Mouse (Mus musculus) thymus, postnatal 4 days (tissue): ENCODE results near the gene Arf1.
"Not testable (repeated sequence)": the region's sequence is repeated elsewhere in the genome, so short reads cannot be mapped to it uniquely, and the experiment has no call there.

Experiments used
- DNase-seq: peaks from one replicate; pipeline ENCODE4 v3.0.0; 2021

Gene Arf1

DNA sequence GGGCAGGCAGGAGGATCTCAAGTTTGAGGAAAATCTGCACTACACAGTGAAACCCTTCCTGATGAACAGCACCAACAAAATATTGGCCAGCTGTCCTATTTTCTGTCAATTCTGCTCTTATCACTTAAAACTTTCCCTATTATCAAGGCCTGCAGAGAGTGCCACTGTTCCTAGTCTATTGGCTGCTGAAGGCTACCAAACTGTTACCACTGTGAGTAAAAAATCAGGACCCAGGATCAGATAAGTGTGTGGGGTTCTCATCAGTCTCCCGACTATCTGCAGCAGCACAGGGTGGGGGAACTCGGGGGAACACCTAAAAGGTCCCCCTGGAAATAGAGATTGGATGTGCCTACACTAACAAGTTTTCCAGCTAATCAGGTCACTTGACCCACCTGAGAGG, 2.9 kb downstream of the Arf1 start:
- no peak for DNase-seq

DNA sequence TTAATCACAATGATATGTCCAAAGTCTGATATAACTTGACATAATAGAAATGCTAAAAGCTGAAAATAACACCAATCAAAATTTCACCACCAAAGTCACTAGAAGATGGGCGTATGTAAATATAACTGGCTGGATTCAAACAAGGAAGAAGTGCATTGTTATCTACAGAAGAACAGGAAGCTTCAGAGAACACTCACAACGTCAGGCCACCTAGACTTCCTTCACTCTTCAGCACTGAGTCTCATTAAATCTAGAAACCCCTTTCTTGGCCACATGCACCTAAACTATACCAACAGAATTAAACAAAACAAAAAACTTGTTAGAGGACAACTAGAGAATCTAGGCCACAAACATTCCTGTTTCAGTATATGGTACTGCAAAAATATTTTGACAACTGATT, 3.6 kb downstream of the Arf1 start:
- no peak for DNase-seq

DNA sequence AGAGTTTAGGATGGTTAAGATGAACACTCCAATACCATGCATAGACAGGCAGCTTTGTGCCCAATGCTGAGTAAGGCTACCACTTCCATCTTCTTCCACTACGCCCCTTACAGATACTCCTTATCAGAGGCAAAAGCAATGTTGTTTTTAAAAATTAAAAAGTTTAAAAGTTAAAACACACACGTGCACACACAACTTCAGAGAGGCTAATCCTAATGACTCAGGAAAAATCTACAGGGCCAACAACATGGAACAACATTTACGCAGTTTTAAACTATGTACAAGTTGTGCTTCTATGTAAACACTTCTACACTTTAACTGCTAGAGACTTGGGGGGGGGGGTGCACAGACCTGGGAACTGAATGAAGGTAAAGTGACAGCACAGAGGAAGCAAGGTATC, 4.0 kb downstream of the Arf1 start:
- DNase-seq = no peak

DNA sequence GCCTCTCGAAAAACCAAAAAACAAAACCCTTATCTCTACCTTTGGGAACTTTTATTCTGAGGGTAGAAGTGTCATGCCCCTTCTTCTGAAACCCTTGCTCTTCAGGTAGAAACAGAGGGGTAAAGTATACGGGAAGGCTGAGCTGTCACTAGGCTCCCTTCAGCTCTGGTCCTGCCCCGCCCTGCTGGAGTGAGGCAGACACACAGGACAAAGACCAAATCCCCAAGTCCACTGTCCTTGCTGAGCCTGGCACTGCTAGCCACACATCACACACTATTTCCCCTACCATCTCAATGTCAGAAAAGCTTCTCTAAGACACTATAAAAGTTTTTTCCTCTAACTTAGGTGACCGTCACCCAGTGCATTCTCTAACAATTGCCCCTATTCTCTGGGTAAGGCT, 5.8 kb downstream of the Arf1 start:
- DNase-seq = no peak

DNA sequence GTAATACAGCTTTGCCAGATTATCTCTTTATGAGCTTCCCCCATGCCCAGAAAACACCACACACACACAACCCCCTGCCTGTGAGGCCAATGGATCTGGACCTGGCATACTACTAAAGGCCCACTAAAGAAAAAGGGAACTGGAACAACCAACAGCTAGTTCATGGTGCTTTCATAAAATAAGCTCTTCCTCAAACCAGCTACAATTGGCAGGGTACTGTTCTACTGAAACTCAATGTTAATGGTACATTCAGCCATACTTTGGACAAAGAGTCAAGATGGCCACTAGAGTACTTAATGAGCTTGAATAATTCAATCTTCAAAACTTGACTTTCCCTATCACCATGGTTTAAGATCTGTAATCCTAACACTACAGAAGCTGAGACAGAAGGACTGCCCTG, 6.5 kb downstream of the Arf1 start:
- DNase-seq = no peak

DNA sequence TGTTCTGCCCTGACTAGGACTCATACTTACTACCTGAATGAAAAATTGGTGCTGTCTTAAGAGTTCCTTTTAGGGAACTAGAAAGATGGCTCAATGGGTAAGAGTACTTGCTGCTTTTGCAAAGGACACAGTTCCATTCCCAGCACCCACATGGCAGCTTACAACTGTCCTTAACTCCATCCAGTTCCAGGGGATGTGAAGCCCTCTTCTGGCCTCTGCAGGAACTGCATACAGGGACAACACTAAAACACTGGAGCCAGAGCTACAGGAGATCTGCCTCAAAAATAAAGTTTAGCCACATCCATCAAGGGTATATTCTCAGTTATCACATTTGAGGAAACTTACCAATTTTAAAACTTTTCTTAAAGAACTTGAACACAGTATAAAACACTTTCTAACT, 9.0 kb downstream of the Arf1 start:
- DNase-seq = peak; percentile 76

DNA sequence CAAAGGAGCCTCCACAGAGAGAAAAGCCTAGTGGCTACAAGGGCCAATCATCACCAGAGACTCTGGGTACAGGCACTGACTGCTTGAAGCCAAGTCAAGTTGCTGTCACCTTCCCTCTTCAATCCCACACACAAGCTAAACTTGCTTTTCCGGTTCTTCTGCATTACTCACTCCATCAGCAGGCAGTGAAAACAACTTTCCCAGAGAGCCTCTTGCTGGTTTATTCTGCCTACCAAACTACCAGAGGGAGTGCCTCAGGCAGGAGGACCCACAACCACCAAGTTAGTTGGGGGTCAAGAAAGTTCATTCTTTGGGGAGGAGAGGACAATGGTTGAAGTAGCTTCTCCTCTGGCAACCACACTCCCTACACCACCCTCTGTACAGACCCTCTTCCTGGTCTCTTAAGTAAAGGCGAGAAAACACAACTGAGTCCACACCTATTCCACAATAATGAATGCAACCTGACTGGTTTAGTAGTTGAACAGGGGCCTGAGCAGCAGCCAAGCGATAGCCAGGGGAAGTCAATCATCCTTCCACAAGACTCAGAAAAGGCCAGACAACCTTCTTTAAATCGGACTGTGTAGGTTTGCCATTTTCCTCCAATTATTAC, 9.6 kb downstream of the Arf1 start:
- no peak for DNase-seq

DNA sequence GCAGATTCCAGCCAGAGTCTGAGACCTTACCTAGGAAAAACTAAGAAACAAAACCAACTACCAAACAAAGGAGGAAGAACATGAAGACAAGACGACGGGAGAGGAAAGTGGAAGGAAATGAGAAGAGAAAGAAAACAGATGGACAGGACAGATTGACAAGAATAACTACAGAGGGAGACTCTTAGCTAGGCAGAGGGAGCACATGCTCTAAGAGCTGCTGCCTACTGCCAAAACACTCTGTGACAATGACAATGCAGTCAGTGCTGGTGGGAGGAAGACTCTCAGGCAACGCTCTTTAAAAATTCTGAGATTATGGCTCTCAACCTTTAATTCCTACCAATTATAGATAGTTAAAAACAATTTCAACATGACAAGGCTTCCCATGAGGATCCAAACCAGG, 11.1 kb downstream of the Arf1 start:
- DNase-seq = no peak

DNA sequence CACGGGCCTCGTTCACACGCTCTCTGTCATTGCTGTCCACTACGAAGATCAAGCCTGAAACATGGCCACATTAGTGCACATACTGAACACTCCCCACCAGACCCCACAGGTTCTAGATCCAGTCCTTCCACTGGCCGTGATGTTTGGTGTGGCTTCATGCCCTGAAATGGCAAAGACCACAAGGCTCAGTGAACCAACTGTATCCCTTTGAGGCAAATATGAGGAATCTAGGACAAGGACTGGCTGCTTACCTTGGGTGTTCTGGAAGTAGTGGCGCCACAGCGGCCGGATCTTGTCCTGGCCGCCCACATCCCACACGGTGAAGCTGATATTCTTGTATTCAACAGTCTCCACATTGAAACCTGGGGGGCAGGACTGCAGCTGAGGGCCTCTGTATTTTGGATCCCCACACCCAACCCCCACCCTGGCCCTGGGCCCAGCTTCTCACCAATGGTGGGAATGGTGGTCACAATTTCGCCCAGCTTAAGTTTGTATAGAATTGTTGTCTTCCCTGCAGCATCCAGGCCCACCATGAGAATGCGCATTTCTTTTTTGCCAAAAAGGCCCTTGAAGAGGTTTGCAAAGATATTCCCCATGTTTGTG, 15.1 kb downstream of the Arf1 start:
- DNase-seq = no peak

DNA sequence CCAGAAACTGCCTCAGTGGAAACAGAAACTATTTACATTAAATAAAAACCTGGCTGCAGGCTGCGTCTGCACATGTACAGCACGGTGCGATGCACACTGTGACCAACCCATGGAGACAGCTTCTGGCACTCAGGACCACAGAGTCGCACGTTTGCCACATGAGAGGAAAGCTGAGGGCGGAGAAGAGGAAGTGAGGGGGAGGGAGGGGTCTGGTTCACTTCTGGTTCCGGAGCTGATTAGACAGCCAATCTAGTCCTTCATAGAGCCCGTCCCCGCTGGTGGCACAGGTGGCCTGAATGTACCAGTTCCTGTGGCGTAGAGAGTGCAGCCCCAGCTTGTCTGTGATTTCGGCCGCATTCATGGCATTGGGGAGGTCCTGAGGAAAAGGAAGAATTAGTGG, 15.8 kb downstream of the Arf1 start:
- peak; percentile 50 for DNase-seq

DNA sequence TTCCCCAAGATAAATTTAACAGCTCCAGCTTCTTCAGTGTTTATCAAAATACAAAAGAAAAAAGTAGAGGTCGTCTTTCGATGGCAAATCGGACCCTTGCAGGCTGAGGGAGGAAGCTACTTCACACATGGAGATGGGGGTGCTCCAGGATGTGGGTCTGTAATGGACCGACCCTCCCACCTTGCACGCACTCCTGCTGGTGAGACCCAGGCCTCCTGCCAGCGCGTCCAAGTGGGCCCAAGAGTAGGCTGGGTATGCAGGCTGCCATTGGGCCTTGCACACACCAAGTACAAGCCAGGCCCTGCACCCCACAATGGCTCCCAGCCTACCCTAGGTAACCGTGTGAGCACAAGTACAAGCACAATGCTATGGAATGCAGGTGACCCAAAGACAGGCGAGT, 16.5 kb downstream of the Arf1 start:
- not testable (repeated sequence) for DNase-seq

DNA sequence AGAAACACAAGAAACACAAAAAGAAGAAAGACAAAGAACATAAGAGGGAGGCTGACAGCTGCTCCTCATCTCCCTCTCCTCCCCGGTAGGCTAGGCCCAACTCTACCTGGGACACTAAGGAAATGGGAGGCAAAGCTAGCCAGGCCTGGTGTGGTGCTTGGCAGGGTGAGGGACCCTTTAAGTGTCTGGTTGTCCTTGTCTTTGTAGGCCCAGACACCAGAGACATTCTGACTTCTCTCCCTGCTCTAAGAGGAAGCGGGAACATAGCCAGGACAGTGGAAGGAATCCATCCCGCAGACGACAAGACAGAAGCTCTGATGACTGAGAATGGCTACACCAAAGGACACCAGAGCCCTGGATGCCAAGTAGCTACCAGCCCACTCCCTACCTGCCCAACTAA, 18.1 kb downstream of the Arf1 start:
- DNase-seq = no peak

DNA sequence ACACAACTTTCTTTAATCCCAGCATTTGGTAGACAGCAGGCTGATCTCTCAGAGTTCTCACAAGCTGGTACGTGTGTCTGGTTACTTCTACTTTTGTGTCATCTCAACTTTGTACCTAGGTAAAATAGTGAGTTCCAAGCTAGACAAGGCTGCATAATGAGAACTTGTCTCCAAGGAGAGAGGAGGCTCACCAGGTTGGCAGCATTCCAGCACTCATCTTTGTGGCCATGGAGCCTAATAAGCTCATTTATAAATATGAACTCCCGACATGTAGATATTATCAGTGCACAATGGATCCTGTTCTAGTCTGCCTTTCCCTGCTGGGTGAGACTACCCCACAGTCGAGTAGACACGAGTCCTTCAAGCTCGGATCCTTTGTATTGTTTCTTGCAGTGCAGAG, 18.5 kb downstream of the Arf1 start:
- no peak for DNase-seq

DNA sequence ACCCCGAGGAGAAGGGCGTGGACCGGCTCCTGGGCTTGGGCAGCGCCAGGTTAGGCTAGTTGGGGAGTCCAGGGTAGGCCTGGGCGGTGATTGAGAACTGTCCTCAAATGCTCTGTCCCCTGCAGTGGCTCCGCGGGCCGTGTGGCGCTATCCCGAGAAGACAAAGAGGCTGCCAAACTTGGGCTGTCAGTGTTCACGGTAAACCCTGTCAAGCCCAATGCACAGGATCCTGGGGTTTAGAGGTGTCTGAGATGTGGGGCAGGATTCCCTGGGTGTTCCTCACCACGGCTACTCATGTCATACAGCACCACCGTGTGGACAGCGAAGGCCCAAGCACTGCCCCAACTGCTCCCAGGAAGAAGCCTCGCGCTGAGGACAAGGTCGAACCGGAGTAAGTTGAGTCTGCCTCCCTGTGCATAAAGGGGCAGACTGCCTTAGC, 19.0 kb downstream of the Arf1 start:
- peak; percentile 64 for DNase-seq

DNA sequence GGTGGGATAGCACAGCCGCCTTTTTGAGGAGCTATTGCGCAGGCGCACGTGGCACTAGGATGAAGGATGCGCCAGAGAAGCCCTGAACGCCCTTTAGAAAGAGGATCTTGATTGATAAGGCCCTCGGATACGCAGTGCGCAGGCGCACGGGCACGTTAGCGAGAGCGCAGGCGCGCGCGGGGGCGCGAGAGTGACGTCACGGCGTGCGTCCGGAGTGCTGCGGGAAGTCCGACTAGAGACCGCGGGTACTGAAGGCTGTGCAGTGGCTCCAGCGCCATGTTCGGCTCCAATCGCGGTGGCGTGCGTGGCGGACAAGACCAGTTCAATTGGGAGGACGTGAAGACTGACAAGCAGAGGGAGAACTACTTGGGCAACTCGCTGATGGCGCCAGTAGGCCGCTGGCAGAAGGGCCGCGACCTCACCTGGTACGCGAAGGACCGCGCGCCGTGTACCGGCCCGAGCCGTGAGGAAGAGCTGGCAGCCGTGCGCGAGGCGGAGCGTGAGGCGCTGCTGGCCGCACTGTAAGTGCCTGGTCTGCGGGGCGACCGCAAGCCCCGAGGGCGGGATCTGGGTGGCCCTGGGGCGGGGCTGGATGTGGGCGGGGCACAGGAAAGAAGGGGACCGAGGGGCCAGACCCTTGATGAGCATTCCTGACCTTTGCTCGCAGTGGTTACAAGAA, 19.8 kb downstream of the Arf1 start, which contains the start of gene 2310033P09Rik:
Gene 2310033P09Rik (plus strand): TSS at position 169 of the 679 bp plus-strand sequence.
- DNase-seq = peak; percentile 94

DNA sequence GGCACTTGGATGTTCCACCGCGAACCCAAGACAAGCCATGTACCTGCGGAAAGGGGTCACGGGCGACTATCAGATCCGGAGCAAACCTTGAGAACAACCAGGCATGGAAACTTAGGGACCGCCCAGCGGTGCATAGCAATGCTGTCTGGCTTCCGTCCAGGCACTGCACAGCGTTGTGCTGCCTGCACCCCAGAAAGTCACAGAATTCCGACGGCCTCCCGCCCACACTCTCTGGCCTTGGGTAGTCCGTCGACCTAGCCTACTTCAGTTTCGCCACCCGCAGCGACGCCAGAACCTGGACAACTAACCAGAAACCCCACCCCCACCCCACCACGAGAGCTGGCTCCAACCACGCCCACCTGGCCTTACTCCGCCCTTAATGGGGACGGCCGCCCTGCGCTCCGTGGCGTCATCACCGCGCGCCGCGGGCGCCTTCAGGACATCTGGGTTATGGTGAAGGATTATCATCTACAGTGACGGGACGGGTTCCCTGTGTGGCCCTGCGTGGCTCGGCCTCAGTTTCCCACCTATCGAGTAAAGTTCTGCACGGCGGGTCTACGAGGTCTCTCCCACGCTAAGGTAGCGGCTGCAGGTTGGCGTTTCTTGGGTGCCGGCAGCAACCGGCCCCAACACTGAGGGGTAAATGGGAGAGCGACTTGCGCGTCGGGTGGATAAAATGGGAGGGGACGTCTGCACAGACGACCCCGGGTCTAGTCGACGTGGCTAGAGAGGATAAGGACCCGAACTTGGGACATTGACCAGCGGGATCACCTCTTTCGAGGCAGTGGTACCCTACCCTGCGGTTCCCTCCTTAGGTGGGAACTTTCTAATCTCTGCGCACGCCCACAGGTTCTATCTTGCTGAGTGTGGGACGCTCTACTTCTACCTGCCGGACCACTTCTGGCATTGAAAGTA, 25.7 kb downstream of the Arf1 start, which contains the start of gene Mrpl55:
Gene Mrpl55 (plus strand): TSS at position 406 of the 915 bp plus-strand sequence.
- DNase-seq = peak; percentile 98

DNA sequence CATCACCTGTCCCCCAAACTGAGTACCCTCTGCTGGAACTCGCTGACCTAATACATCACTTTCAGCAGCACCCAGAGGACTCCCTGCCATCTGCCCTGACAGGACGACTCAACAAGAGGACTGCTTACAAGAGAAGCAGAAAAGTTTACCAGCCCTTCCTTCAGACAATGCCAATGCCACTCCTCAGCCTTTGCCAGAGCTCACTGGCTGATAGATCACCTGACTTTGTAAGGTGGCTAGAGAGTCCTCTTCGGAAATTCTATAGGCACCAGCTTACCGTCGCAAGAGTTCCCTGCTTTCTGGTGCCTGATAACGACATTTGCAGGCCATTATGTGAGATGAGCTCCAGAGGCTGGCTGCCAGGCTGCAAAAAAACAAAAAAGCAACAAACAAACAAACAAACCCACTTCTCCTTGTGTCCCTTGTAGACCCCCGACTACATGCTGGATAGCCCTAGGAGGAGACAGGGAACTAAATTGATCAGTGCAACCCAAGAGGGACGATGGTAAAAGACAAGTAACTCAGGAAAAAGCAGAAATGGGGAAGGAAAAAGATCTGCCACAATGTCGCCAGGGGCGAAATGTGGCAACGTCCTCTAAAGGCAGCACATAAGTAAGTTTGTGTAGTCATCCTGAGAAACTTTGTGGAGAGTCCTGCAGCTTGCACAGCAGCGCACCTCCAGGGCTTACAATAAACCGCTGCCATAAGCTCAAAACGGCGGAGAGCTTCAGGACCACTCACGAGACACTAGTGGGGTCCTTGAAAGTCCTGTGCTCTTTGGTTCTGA, 26.7 kb downstream of the Arf1 start:
- DNase-seq = no peak

DNA sequence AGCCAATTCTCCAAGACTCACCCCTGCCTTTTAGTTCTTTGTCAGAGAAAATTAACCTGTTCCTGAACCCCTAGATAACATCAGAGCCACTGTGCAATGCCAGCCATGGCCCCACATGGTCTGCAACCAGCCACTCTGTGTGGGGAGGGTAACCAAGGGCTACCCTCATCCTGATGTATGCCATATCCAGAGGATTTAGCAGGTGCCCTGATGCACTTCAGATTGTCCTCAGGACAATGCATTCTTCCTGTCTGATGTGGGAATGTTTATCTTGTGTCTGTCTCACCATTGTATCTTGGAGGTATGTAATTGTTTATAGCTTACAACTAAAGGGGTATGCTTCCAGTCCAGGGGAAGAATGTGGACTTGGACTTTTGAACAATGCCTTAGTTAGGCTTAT, 31.8 kb downstream of the Arf1 start:
- DNase-seq = no peak

DNA sequence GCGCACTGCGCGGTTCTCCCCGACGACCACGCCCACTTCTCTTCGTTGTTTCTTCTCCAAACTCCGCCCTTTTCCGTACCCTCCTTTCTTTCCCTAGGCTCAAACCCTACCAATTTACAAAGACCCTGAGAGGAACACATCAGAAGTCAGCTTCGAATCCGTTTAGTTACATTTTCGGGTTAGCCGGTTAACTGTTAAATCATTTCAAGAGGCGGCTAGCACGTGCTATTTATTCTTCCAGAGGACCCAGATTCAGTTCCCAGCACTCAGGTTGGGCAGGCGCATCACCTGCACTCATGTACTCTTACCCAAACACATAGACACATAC, 36.0 kb downstream of the Arf1 start, which contains the start of gene Guk1:
Gene Guk1 (minus strand): TSS at position 154 of the 328 bp plus-strand sequence.
- no peak for DNase-seq

DNA sequence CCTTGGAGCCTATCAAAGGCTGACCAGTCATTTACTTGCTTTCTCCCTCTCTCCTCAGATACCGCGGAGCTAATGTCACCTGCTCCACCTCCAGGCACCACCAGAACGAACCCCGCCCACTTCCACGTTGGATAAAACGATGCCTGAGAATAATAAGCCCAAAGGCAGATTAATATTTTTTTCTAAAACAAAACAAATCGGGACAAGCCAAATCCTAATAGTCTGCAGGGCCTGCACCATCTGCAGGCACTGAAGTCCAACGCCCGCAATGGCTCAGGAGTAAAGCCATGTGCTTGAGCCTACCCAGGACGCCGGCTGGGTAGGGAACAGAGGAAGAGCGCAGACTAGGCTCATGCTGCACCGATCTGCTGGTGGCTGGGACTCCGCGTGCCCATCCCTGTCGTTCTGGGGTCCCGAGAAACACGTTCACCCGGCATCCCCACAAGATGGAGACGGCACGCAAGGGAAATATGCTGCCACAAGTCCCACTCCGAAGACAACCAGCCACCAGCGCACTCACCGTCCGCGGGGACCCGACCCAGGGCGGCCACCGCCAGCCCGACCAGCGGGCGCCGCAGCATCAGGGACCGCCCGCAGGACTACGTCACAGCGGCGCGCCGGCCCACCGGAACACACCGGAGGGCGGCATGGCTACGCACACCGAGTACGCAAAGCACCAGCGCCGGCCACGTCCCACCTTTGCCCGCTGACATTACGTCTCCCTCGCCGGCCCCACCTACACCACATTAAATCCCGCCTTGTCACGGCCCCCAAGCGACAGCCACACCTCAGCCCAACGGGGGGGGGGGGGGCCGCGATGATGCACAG, 36.6 kb downstream of the Arf1 start:
- peak; percentile 90 for DNase-seq

DNA sequence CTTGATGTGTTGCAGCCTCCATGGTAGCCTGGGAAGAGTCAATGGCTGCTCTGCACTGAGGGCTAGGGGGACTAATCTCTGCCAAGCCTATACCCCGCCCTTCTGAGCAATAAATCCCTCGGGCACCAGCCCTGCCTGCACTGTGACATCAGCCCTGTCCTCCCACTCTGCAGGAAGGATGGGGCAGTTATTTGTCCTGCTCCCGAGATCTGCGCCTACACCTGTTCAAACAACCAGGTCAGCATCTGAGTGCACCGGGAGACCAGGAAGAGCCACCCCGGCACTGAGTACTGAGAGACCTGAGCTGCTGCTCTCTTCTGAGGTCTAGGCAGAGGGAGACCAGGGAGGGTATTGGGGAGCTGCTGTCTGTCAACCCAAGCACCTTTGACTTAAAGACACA, 40.4 kb downstream of the Arf1 start:
- DNase-seq = no peak

DNA sequence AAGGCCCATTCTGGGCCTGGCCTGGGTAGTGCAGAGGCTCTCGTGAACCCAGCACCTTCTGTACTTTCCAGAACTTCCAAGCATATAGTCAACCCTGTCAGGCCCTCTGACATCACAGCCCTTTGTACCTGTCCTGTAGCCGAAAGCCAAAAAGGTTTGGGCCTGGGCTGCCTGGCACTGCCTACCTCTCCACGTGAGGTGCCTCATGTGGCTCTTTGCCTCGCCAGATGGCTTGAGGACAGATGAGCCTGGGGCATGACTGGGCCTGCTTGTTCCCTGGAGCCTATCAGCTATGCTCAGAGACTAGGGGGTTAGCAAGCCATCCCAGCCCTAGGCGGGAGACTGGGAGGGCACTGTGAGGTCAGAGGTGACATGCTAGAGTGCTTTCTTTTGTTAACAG, 42.6 kb downstream of the Arf1 start:
- no peak for DNase-seq
